Comparison of ENCODE assay signal across 22 mouse cellular contexts in the genomic region with DNA sequence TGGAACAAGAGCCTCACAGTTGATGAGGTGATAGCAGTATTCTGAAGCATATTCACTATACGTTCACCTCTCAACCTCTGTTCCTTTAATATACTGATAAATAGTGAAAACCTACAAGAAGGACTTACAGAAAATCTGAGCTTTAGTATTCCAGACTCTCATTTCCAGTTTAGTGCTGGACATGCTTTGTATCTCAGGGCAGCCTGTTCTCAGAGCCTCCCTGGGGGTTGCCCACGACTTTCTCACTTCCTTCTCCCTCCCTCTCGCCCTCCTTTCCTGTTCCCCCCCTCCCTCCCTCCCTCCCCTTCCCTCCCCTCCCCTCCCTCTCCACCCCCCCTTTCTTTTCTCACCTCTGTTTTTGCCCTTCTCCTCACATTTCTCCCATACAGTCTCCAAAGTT. TPM values are rescaled to one million over a fixed set of nuclear protein-coding genes. Genes with fewer than 3 reads are reported as not detected.
DNase-seq lines count a peak whose midpoint lies in the region; ATAC-seq and TF ChIP-seq lines count a peak whose summit lies in the region.
"Had no signal": no experiment of that assay in that cellular context is flagged by ENCODE, and none has a peak within 500 bp of the region (broad histone marks: within the 10 kb centered on the region; RNA-seq: fewer than 3 reads in every experiment).

No protein-coding gene starts in this region.

- H3K4me1 ChIP-seq in CH12.LX (ENCODE audit: control insufficient read depth in 1 of 2, insufficient read depth in 2 of 2) = peaks cover 11 to 57% of the 10 kb centered on the region in 2 experiments
- peaks cover 19% of the 10 kb centered on the region for H3K4me1 ChIP-seq in kidney, embryonic 15.5 days

- no peaks in the 10 kb centered on the region for H3K27me3 ChIP-seq in CH12.LX (replicated peaks)
- H3K27me3 ChIP-seq in splenic B cell, adult 2 months (ENCODE audit: control insufficient read depth, insufficient read depth, low read length, poor library complexity, severe bottlenecking) = no peaks in the 10 kb centered on the region
- H3K27me3 ChIP-seq in kidney, embryonic 15.5 days = no peaks in the 10 kb centered on the region
- H3K27me3 ChIP-seq: Patski had no signal

- no peak overlapping the region for H3K9ac ChIP-seq in CH12.LX (ENCODE audit: insufficient read depth, low read depth)
- H3K9ac ChIP-seq in kidney, embryonic 15.5 days = no peak overlapping the region

- no peak overlapping the region for H3K4me3 ChIP-seq in CH12.LX (replicated peaks in 1 of 3; ENCODE audit: low read depth in 2 of 3, low read length in 2 of 3, poor library complexity in 1 of 3)
- H3K4me3 ChIP-seq in kidney, embryonic 15.5 days (replicated peaks) = no peak overlapping the region

- TF ChIP-seq POLR2A in CH12.LX (IDR thresholded peaks at IDR 0.05; ENCODE audit: low read depth, low read length) = no peak

- no peaks in the 10 kb centered on the region for H3K79me2 ChIP-seq in CH12.LX (replicated peaks; ENCODE audit: control insufficient read depth, extremely low read depth, insufficient read depth, poor library complexity, severe bottlenecking)

- no peaks in the 10 kb centered on the region for H3K9me3 ChIP-seq in CH12.LX (replicated peaks; ENCODE audit: low read length)
- H3K9me3 ChIP-seq in kidney, embryonic 15.5 days (replicated peaks) = no peaks in the 10 kb centered on the region
- H3K9me3 ChIP-seq: G1E had no signal

- no peak overlapping the region for H3K27ac ChIP-seq in CH12.LX (ENCODE audit: insufficient read depth, low read depth)
- H3K27ac ChIP-seq in kidney, embryonic 15.5 days = no peak overlapping the region

- no peak overlapping the region for H3K4me2 ChIP-seq in CH12.LX (ENCODE audit: insufficient read depth, low read depth, poor library complexity, severe bottlenecking)
- H3K4me2 ChIP-seq in kidney, embryonic 15.5 days = no peak overlapping the region

- 49% methylated on average over 3 of the region's 3 CpGs for WGBS in kidney, embryonic 15.5 days

- H3K36me3 ChIP-seq in CH12.LX (replicated peaks in 1 of 2; ENCODE audit: control insufficient read depth in 1 of 2, insufficient read depth in 1 of 2, low read length in 1 of 2) = peaks cover 0 to 6% of the 10 kb centered on the region in 2 experiments
- H3K36me3 ChIP-seq in splenic B cell, adult 2 months (ENCODE audit: control insufficient read depth, insufficient read depth, low read length, poor library complexity, severe bottlenecking) = no peaks in the 10 kb centered on the region
- H3K36me3 ChIP-seq in kidney, embryonic 15.5 days = peaks cover 11% of the 10 kb centered on the region; the same call in 1 of the 2 replicates

- dilution Hi-C loops in CH12.LX (cut with MboI; ENCODE audit: extremely low pct_ligation_motif_present, extremely low pct_unique_long_range_greater_than_20kb, low sequenced_read_pairs) = no loop called here

- peak; percentile 66 for TF ChIP-seq EP300 in CH12.LX (IDR thresholded peaks at IDR 0.05; ENCODE audit: low read length)

- DNase-seq in A20 (ENCODE audit: low read depth, low spot score) = peak; percentile 39
- peak; percentile 48 for DNase-seq in CH12.LX (ENCODE audit: extremely low read depth)
- peak; percentile 21 for DNase-seq in splenic B cell, adult 2 months (ENCODE audit: low read depth, low spot score)
- DNase-seq in adrenal gland, postnatal 36 days = no peak
- no peak for DNase-seq in right cerebral cortex, adult 2 months (ENCODE audit: low spot score in 2 of 2)
- DNase-seq: adrenal gland, adult 2 months; adrenal gland, adult 8-10 months; adrenal gland, postnatal 10 days; adrenal gland, postnatal 14 days; adrenal gland, postnatal 25 days; B cell, adult 2 months; cerebellum, adult 11 months; cerebellum, adult 11-12 months; cerebellum, adult 18-20 months; cerebellum, adult 2 months; cerebellum, adult 8-10 months; cerebellum, adult 9-10 months had no signal

- in situ Hi-C loops in CH12.LX (cut with MboI; ENCODE audit: low pct_ligation_motif_present, low pct_unique_long_range_greater_than_20kb, low sequenced_read_pairs) = no loop called here

- ATAC-seq in kidney, embryonic 15.5 days (replicated peaks; ENCODE audit: low FRiP score) = no peak
- ATAC-seq: activated CD4-positive, CD25-positive, alpha-beta regulatory T cell, adult 4 months; CD4-positive, CD25-positive, alpha-beta regulatory T cell, adult 4 months; Patski had no signal

- TF ChIP-seq CTCF in CH12.LX (conservative IDR thresholded peaks at IDR 0.05 in 1 of 2, IDR thresholded peaks at IDR 0.05 in 1 of 2; ENCODE audit: low read depth in 2 of 2, low read length in 2 of 2) = no peak

- TF ChIP-seq RAD21 in CH12.LX (IDR thresholded peaks at IDR 0.05; ENCODE audit: low read depth, low read length) = no peak

TF ChIP-seq in CH12.LX, 34 proteins besides CTCF, POLR2A, EP300 and RAD21:
- no peak for TF ChIP-seq USF1 (IDR thresholded peaks at IDR 0.05; ENCODE audit: low read depth, low read length)
- TF ChIP-seq IRF4 (IDR thresholded peaks at IDR 0.05; ENCODE audit: low read depth, low read length) = peak; percentile 72

RNA-seq across cellular contexts. Expression of a gene that starts 42.3 kb away (rescaled TPM):
- total RNA-seq in CH12.LX (2012; rRNA removed) (7.8 and 8.0 TPM in 2 replicates), CH12.LX (2014; rRNA removed) (4.9 and 6.6 TPM in 2 replicates)
- 4.3 and 4.9 TPM in 2 replicates for polyA plus RNA-seq in CH12.LX (2012; ENCODE audit: insufficient read length, low read depth)
- total RNA-seq in adrenal gland, postnatal 36 days (2021) = 10 to 100 TPM; 52.1 to 71.6 TPM
- polyA plus RNA-seq in kidney, embryonic 15.5 days (2015; fragmentation: Nextera tagmentation; extraction: Ambion mirVana) = 37.5 and 40.4 TPM in 2 replicates

Comparison
In these comparisons a context has a peak if more than half of its experiments do, and no peak if none do; other contexts are left out.
1. DNase-seq: peak in A20 (single experiment), CH12.LX (single experiment) and splenic B cell, adult 2 months (single experiment); none in adrenal gland, postnatal 36 days (0 of 2) and right cerebral cortex, adult 2 months (0 of 2).
2. RNA of a gene that starts 42.3 kb away (total RNA-seq): 52.1 to 71.6 TPM in adrenal gland, postnatal 36 days; 4.9 to 8.0 TPM in CH12.LX; every median in the first group is over 4 times any median in the second.